Mouse (Mus musculus) liver, embryonic 14 days (tissue): ENCODE data around the gene Wars. TPM values are rescaled to one million over a fixed set of nuclear protein-coding genes. Genes with fewer than 3 reads are reported as not detected.

Experiments used
- polyA plus RNA-seq: library from polyadenylated mRNA; depleted of rRNA; stranded (reverse); fragments of >200 nt; gene quantifications from 2 replicates; pipeline ENCODE4 v1.2.3, GENCODE M21; 2012; rRNA removed

Wars gene
- 18.1 and 20.4 TPM in 2 replicates for polyA plus RNA-seq

DNA sequence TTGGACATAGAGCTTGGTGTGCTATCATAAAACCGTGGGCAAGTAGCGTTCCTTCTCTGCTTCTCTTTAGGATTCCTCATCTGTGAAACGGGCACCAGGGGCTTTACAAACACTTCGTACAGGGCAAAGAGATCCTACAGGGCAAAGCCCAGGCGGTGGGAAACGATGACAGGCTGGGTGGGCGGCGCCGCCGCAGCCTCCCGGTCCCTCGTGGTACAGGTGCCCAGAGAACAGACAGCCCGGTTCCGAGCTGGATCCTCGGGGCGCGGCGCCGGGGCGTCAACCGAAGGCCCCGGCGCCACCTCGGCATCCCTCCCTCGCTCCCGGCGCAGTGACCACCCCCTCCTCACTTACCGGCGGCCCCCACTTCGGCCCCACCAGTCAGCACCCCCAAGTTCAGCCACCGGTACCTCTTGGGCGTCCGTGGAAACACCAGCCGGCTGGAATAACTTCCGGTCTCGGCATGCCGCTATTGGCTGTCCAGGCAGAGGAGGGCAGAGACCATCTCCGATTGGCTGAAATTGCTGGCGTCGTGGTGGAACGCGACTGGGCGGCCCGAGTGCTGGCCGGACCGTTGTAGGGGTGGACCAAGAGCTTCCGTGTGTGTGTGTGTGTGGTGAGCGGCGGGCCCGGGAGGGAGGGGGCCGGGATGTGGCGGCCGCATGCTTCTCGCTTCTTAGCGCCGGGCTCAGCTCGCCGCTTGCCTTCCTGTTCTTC lies at the start of gene Wars:
Wars (minus strand) TSS at position 460 of the 717 bp plus-strand sequence.

DNA sequence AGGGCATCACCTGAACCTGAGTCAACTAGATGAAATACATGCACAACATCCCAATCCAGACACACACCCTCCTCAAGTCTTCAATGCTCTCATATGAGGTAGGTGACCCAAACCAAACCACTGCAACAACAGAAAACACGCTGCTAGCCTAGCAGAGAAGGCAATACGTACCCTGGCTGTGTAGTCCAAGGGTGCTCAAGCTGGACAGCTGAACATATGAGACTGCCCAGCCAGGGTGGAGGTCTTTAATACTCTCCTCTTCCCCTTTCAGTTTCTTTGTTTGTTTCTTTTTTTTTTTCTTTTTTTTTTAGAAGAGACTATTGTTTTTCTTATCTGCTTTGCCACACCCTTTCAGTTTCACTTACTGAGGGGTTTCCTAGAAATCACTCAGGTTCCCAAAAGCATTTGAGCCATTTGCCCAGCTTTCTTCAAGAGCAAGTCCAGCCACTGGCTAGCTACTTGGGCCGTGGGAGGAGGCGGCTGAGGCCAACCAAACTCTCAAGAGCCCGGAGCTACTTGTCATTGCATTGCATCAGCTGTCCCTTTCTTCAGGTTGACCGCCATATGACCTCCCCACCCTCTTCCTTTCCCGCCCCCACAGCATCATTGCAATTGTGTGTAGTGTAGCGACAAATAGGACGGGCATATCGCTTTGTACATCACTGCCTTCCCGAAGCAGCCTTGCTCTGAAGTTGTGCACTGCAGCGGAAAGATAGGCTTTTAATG lies 822 bp downstream of the Wars start, which contains the start of gene Wdr25:
Wdr25 (plus strand) TSS at position 643 of the 726 bp plus-strand sequence.

DNA sequence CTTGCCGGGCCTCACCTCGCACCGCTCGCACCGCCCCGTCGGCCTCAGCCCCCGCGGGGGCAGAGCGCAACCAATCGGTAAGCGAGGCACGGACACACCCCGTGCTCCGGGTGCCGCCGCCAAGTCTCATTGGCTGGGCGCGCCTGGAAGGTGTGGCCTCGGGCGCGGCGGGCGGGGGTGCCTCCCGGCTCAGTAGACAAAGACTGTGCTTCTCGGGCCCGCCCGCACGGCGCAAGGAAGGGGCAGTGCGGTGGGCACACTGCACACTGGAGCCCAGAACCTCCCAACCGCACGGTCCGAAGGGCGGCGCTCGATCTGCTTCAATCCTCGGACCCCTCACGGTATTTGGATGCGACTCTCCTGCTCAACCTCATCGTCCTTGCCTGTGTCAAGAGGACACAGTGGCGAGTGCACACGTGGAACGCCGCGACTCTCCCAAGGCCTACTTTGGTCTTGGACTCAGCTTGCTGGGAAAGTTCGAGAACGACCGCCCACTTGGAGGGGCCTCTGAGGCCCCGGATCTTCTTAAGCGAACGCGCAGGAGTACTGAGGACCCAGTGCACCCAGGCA lies 58.0 kb downstream of the Wars start, which contains the start of the genes Slc25a29 and Slc25a47:
Slc25a29 (minus strand) TSS at position 44 of the 570 bp plus-strand sequence.
Slc25a47 (plus strand) TSS at position 207 of the 570 bp plus-strand sequence.

Other genes with a start within 250 kb of the Wars start
- 0.03 TPM in 1 of 2 replicates, not detected in the other for gene Degs2, start 191.9 kb downstream of the Wars start, polyA plus RNA-seq
- gene Yy1, start 101.2 kb downstream of the Wars start, polyA plus RNA-seq, result 11.3 and 13.6 TPM in 2 replicates
- 0.37 and 0.53 TPM in 2 replicates for gene Slc25a29, start 58.3 kb downstream of the Wars start, polyA plus RNA-seq
- 2.9 and 3.9 TPM in 2 replicates for gene Slc25a47, start 58.1 kb downstream of the Wars start, polyA plus RNA-seq
- gene Wdr25, start 543 bp downstream of the Wars start, polyA plus RNA-seq, result 3.8 and 4.1 TPM in 2 replicates
- 1.1 and 1.3 TPM in 2 replicates for gene Begain, start 174.0 kb upstream of the Wars start, polyA plus RNA-seq